Mouse (Mus musculus): ENCODE data around the gene Sft2d1. TPM values are rescaled to one million over a fixed set of nuclear protein-coding genes. Genes with fewer than 3 reads are reported as not detected.
A peak's percentile ranks its signal among the peaks of the same experiment; 100 is the strongest.

Sft2d1 gene
- polyA plus RNA-seq, 1 experiment from 2014 or later, result 109 TPM

DNA sequence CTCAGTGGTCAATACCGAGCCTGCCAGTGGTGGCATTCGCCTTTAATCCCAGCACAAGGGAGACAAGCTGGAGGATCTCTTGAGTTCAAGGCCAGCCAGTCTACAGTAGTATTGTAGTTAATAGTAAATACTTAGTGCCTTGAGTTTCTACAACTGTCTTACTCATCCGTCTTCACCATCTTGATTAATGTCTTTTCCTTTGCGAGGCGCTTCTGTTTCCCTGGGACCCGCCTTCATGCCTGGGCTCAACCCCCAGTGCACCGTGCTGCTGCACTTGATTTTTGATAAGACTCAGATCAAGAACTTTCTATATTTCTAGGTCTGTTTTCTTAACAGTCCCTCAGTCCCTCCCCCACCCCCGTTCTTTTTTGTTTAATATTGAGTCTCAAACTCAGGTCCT is 25.8 kb upstream of the Sft2d1 start:
- Histone ChIP-seq H3K4me3 (peak overlapping the region; percentile 87; the same call in 1 of the 2 replicates), H3K4me2 (replicated peaks) (peak overlapping the region; percentile 100), H3K9ac (0 out of 2 replicates have a peak overlapping the region, but pooled peaks have one; percentile 85), H3K4me1 (peaks cover 16% of the 10 kb centered on the region), H3K9me3 (replicated peaks) (no peaks in the 10 kb centered on the region), H3K36me3 (no peaks in the 10 kb centered on the region), H3K27ac (no peak overlapping the region), H3K27me3 (peaks cover 8% of the 10 kb centered on the region)
- no peak for ATAC-seq (ENCODE audit: low FRiP score)
- WGBS, result 36% methylated on average over 8 of the region's 8 CpGs

DNA sequence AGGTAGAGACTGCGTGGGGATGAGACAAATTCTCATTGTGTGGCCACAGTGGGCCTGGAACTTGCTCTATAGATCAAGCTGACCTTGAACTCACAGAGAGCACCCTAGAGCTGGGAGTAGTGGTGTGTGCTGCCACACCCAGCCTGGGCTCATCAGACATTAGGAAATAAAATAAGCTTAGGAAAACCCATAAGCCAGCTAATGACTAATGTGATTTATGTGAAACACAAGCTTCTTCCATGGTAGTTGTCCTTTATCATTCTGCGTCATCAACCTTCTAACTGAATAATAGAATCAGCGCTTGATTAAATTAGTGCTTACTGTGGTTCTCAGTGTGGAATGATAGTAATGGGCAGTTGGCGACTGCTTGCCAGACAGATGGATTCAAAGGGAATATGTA is 23.9 kb upstream of the Sft2d1 start:
- H3K27ac ChIP-seq, result no peak overlapping the region
- no peak overlapping the region for H3K9ac ChIP-seq
- WGBS, result 90% methylated on average over 4 of the region's 4 CpGs
- no peaks in the 10 kb centered on the region for H3K9me3 ChIP-seq (replicated peaks)
- ATAC-seq (ENCODE audit: low FRiP score), result no peak
- no peak overlapping the region for H3K4me3 ChIP-seq
- H3K27me3 ChIP-seq, result peaks cover 5% of the 10 kb centered on the region; the same call in 1 of the 2 replicates
- H3K36me3 ChIP-seq, result no peaks in the 10 kb centered on the region
- peaks cover 16% of the 10 kb centered on the region for H3K4me1 ChIP-seq
- H3K4me2 ChIP-seq (replicated peaks), result no peak overlapping the region

DNA sequence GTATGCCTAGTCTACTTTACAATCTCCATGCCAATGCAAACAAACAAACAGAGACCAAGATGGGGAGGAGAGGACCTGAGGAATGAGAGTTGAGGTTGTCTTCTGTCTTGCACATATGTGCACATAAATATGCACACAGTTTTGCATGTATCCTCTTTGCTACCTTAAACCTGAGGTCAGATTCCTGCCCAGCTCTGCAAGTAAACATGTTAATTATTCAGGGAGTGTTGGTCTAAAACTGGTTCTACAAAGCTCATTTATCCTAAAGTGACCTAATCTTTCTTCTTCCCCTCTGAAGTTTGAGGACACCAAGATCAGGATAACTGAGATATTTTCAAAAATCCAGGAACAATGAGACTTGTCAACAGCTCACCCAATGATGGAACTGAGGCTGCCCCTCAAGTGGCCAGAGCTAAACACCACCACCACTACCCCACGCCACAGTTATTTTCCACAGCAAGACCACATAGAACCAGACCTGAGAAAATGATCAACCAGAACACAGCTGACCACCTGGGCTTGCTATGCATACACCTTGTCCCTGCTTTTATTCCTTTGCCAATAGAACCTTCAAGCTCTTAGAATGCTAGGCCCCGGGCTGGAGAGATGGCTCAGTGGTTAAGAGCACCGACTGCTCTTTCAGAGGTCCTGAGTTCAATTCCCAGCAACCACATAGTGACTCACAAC is 20.8 kb upstream of the Sft2d1 start:
- no peak overlapping the region for H3K27ac ChIP-seq
- 90% methylated on average over 3 of the region's 3 CpGs for WGBS

DNA sequence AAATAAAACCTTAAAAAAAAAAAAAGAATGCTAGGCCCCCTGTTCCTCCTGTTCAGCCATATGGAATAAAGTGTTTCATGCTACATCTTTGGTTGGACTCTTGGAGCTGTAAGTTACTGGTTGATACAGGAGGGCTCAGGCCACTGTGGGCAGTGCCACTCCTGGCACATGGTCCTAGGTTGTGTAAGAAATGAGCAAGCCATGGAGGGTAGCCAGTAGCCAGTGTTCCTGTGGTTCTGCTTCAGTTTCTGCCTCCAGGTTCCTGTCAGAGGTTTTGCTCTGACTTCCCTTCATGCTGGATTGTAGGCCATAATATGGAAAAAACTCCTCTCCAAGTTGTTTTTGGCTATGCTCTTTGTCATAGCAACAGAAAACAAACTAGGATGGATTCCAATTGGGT is 20.2 kb upstream of the Sft2d1 start:
- Histone ChIP-seq H3K4me2 (replicated peaks) (no peak overlapping the region), H3K27me3 (no peaks in the 10 kb centered on the region), H3K9ac (no peak overlapping the region), H3K36me3 (no peaks in the 10 kb centered on the region), H3K27ac (no peak overlapping the region), H3K4me3 (no peak overlapping the region), H3K9me3 (replicated peaks) (no peaks in the 10 kb centered on the region), H3K4me1 (no peaks in the 10 kb centered on the region)
- ATAC-seq (ENCODE audit: low FRiP score), result no peak

More for the DNA sequence above, 20.8 kb upstream of the Sft2d1 start:
- Histone ChIP-seq H3K4me3 (no peak overlapping the region), H3K36me3 (no peaks in the 10 kb centered on the region), H3K4me2 (replicated peaks) (no peak overlapping the region), H3K9me3 (replicated peaks) (no peaks in the 10 kb centered on the region), H3K9ac (no peak overlapping the region), H3K27me3 (peaks cover 1% of the 10 kb centered on the region; the same call in 1 of the 2 replicates), H3K4me1 (peaks cover under 1% of the 10 kb centered on the region)
- ATAC-seq (ENCODE audit: low FRiP score), result no peak

DNA sequence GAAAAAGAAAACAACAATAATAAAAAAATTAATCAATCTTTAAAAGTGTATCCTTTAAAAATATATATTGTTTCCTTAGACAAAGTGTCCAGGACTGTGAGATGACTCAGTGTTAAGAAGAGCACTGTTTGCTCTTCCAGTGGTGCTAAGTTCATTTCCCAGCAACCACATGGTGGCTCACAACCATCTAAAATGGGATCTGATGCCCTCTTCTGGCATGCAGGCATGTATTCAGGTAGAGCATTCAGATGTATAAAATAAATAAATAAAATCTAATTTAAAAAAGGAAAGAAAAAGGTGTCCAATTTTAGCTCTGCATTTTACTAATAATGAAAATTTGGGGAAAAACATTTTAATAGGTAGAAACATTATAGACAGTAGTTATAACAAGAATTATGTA is 15.1 kb upstream of the Sft2d1 start:
- H3K9me3 ChIP-seq (replicated peaks), result no peaks in the 10 kb centered on the region
- no peak for ATAC-seq (ENCODE audit: low FRiP score)
- 0 out of 2 replicates have a peak, but pooled peaks cover 6% of the 10 kb centered on the region for H3K36me3 ChIP-seq
- no peak overlapping the region for H3K27ac ChIP-seq
- no peak overlapping the region for H3K9ac ChIP-seq
- no peak overlapping the region for H3K4me3 ChIP-seq
- no peaks in the 10 kb centered on the region for H3K4me1 ChIP-seq
- H3K27me3 ChIP-seq, result no peaks in the 10 kb centered on the region
- no peak overlapping the region for H3K4me2 ChIP-seq (replicated peaks)

DNA sequence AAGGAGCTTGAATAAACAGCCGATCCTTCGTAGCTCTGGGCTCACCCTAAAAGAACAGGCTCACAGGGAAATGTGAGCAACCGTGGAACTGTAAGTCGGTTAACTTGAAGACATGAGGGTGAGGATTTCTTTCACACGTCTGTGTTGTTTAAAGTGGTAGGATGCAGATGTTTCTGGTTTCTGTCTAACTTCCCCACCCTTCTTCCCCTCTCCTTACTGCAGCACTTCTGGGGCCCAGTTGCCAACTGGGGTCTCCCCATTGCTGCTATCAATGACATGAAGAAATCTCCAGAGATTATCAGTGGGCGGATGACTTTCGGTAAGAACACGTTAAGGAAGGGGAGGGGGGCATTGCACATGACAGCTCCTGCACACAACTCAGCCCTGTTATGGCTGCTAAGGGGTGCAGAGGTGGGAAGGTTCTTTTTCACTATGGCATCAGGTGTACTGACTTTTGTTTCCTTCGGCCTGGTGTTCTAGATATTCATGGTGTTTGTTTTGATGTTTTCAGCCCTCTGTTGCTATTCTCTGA is 14.5 kb upstream of the Sft2d1 start:
- WGBS, result 89% methylated on average over 9 of the region's 9 CpGs
- H3K4me3 ChIP-seq, result no peak overlapping the region
- no peak for ATAC-seq (ENCODE audit: low FRiP score)
- no peak overlapping the region for H3K9ac ChIP-seq
- H3K9me3 ChIP-seq (replicated peaks), result no peaks in the 10 kb centered on the region
- H3K4me2 ChIP-seq (replicated peaks), result no peak overlapping the region
- H3K27ac ChIP-seq, result no peak overlapping the region
- no peaks in the 10 kb centered on the region for H3K4me1 ChIP-seq
- H3K36me3 ChIP-seq, result 0 out of 2 replicates have a peak, but pooled peaks cover 6% of the 10 kb centered on the region
- H3K27me3 ChIP-seq, result no peaks in the 10 kb centered on the region

DNA sequence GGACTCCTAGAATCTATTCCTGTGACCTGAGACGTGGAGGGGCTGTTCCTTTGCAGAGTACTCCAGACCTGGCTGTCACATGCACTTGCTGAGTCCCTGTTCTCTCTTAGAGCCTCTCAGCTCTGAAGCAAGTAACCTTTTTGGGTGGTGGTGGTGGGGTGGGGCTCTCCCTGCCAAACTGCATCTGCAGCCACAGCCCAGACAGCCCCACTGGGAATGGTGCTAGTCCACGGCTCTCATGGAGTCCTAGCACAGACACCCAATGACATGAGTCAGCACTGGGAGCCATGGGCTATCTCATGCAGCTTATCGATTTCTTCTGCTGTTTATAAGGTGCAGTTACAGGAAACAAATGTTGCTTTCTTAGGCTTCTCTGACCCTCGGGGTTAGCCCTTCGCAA is 13.2 kb upstream of the Sft2d1 start:
- ATAC-seq (ENCODE audit: low FRiP score), result no peak
- H3K4me1 ChIP-seq, result no peaks in the 10 kb centered on the region
- H3K4me2 ChIP-seq (replicated peaks), result no peak overlapping the region
- H3K36me3 ChIP-seq, result 0 out of 2 replicates have a peak, but pooled peaks cover 6% of the 10 kb centered on the region
- WGBS, result 85% methylated on average over 5 of the region's 5 CpGs
- no peak overlapping the region for H3K27ac ChIP-seq
- no peak overlapping the region for H3K4me3 ChIP-seq
- no peaks in the 10 kb centered on the region for H3K9me3 ChIP-seq (replicated peaks)
- H3K27me3 ChIP-seq, result no peaks in the 10 kb centered on the region
- no peak overlapping the region for H3K9ac ChIP-seq

DNA sequence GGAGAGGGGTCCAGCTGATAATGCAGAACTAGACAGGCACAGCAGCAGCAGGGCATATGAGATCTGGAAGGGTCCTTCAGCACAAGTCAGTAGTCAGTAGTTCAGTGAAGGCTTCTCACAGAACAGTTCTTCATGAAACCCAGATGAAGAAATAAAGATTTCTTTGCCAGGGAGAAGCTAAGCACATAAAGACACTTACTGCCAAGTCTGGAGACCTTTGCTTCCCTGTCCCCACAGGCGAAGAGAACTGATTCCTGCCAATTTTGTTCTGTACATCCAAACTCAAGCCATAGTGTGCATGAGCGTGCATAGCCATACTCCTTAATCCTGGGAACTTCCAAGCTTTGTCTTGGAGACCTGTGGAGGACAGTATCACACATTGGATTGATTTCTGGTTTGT is 12.6 kb upstream of the Sft2d1 start:
- Histone ChIP-seq H3K9me3 (replicated peaks) (no peaks in the 10 kb centered on the region), H3K4me3 (no peak overlapping the region), H3K36me3 (0 out of 2 replicates have a peak, but pooled peaks cover 6% of the 10 kb centered on the region), H3K27ac (no peak overlapping the region), H3K4me1 (no peaks in the 10 kb centered on the region), H3K27me3 (no peaks in the 10 kb centered on the region), H3K4me2 (replicated peaks) (no peak overlapping the region), H3K9ac (no peak overlapping the region)
- WGBS, result 85% methylated on average over 2 of the region's 2 CpGs
- ATAC-seq (ENCODE audit: low FRiP score), result no peak

DNA sequence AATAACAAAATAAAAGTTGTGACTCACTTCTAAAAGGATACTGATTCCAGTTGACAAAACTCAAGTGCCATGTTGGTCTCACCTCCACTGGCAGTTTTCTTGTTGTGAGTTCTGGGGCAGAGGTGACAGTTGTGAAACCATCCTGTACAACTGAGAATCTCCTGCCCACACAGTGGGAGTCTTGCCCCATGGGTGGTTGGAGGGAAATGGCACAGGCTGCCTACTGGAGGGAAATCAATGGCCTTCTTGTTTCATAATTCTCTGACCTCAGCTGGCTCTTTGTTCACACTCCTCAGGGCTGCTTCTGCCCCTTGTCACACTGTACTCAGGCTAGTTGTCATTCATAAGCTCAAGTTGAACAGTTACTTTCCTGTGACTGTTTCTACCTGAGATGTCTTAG is 11.4 kb upstream of the Sft2d1 start:
- Histone ChIP-seq H3K4me3 (no peak overlapping the region), H3K4me1 (no peaks in the 10 kb centered on the region), H3K36me3 (0 out of 2 replicates have a peak, but pooled peaks cover 6% of the 10 kb centered on the region), H3K4me2 (replicated peaks) (no peak overlapping the region), H3K27ac (no peak overlapping the region), H3K9ac (no peak overlapping the region), H3K27me3 (no peaks in the 10 kb centered on the region), H3K9me3 (replicated peaks) (no peaks in the 10 kb centered on the region)
- ATAC-seq (ENCODE audit: low FRiP score), result no peak

DNA sequence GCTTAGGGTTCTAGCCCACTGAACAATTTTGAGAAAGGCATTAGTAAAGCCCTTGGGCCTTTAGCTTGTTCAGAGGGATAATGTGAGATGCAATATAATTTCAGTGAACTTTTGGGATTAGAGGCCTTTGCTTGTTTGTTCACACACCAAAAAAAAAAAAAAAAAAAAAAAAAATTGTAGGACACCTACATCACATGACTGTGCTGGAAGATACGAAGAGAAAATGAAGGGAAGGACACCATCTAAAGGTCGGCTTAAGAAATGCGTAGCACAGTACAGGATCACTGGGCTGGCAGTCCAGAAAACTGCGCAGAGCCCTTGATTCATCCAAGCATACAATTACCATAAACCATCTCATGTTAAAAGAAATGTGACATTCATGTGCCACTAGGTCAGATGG is 9.4 kb upstream of the Sft2d1 start:
- no peak for ATAC-seq (ENCODE audit: low FRiP score)
- no peak overlapping the region for H3K4me3 ChIP-seq
- H3K9ac ChIP-seq, result no peak overlapping the region
- WGBS, result 83% methylated on average over 4 of the region's 4 CpGs
- no peaks in the 10 kb centered on the region for H3K9me3 ChIP-seq (replicated peaks)
- no peaks in the 10 kb centered on the region for H3K27me3 ChIP-seq
- H3K4me2 ChIP-seq (replicated peaks), result no peak overlapping the region
- H3K36me3 ChIP-seq, result 0 out of 2 replicates have a peak, but pooled peaks cover 6% of the 10 kb centered on the region
- H3K4me1 ChIP-seq, result no peaks in the 10 kb centered on the region
- no peak overlapping the region for H3K27ac ChIP-seq

DNA sequence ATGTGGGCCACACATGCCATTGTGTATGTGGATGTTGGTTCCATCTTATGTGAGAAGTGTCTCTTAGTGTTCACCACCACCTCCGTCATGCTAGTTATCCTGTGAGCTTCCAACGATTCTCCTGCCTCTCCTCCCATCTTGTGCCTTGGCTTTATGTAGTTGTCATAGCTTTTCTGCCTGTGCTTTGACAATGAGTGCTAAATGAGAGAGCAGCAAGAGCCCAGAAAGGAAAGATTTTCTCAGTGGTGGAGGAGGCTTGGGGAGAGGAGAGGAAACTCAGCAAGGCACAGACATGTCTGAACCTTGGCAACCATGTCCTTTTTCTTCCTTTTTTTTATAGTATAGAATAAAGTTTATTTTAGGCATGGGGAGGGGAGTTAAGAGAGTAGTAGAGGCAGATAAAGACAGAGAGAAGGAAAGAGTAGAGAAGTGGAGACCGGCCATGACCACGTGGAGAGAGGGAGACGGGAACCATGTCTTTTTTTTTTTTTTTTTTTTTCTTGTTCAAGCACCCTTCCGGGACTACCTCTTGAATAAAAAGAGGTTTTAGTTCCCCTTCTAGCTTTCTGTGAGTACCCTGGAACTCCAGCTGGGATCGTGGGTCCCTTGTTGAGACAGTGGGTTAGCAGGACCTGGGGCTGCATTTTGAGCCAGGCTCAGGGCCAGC is 8.0 kb upstream of the Sft2d1 start:
- 79% methylated on average over 7 of the region's 7 CpGs for WGBS
- Histone ChIP-seq H3K4me1 (no peaks in the 10 kb centered on the region), H3K27me3 (no peaks in the 10 kb centered on the region), H3K9ac (no peak overlapping the region), H3K9me3 (replicated peaks) (no peaks in the 10 kb centered on the region), H3K36me3 (0 out of 2 replicates have a peak, but pooled peaks cover 6% of the 10 kb centered on the region), H3K4me3 (no peak overlapping the region), H3K27ac (no peak overlapping the region), H3K4me2 (replicated peaks) (no peak overlapping the region)
- no peak for ATAC-seq (ENCODE audit: low FRiP score)

DNA sequence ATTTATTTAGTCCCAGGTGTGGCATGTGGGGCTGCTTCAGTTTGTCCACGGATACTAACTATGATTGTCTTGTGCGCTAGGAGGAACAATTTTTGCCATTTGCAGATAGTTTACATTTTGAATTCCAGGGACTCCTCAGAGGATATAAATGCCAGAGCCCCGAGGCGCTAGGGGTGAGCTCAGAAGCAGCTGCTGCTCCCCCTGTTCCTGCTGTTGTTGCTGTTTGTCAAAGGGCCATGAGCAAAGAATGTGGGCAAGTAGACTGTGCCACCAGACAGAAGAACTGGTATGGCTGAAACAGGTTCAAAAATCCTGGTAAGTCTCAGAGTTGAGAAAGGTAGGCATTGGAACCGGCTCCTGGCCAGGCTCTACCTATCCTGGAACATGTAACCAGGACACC is 7.2 kb upstream of the Sft2d1 start:
- no peaks in the 10 kb centered on the region for H3K9me3 ChIP-seq (replicated peaks)
- ATAC-seq (ENCODE audit: low FRiP score), result no peak
- H3K4me1 ChIP-seq, result no peaks in the 10 kb centered on the region
- no peak overlapping the region for H3K9ac ChIP-seq
- H3K4me2 ChIP-seq (replicated peaks), result no peak overlapping the region
- no peaks in the 10 kb centered on the region for H3K27me3 ChIP-seq
- H3K27ac ChIP-seq, result no peak overlapping the region
- no peaks in the 10 kb centered on the region for H3K36me3 ChIP-seq
- 67% methylated on average over 5 of the region's 5 CpGs for WGBS
- H3K4me3 ChIP-seq, result no peak overlapping the region

DNA sequence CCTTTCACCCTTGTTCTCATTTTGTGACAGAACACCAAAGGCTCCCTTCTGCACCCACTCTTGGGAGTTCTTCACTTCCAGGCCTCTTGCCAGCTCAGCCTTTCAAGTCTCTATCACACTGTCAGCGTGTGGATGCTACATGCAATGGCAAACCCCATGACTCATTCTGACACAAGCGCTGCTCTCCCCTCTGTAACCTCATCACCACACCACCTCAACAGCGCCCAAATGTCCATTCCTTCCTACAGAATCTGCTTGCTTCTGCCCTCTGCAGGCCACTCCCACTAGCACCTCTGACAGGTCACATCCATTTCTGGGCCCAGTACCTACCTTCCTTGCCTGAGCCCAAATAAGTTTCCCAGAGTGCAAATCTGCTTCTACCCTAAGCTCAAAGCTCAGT is 5.1 kb upstream of the Sft2d1 start:
- Histone ChIP-seq H3K4me1 (no peaks in the 10 kb centered on the region), H3K4me2 (replicated peaks) (no peak overlapping the region), H3K4me3 (no peak overlapping the region), H3K36me3 (no peaks in the 10 kb centered on the region), H3K9me3 (replicated peaks) (no peaks in the 10 kb centered on the region), H3K27me3 (no peaks in the 10 kb centered on the region), H3K9ac (no peak overlapping the region), H3K27ac (no peak overlapping the region)
- ATAC-seq (ENCODE audit: low FRiP score), result no peak
- whole genome bisulfite sequencing, result 32% methylated on average over 3 of the region's 3 CpGs

Data from hindbrain, embryonic 12.5 days (tissue).